Mouse (Mus musculus): ENCODE measurements around the gene Smg6. TPM values are rescaled to one million over a fixed set of nuclear protein-coding genes. Genes with fewer than 3 reads are reported as not detected.

The Smg6 gene
- polyA plus RNA-seq, 1 experiment from 2014 or later: 17.1 TPM

- 80% methylated on average over 5 of the region's 5 CpGs for WGBS
- H3K36me3 ChIP-seq (replicated peaks): 0 out of 2 replicates have a peak, but pooled peaks cover 2% of the 10 kb centered on the region
Observed at GRCm38 (mm10) chr11:75106614-75107013, 181.0 kb downstream of the Smg6 start.

GRCm38 (mm10) chr11:75108909-75109308 is 183.3 kb downstream of the Smg6 start:
- H3K36me3 ChIP-seq (replicated peaks): 0 out of 2 replicates have a peak, but pooled peaks cover 2% of the 10 kb centered on the region
- no peaks in the 10 kb centered on the region for H3K4me1 ChIP-seq
- H3K4me2 ChIP-seq: no peak overlapping the region
- no peak overlapping the region for H3K9ac ChIP-seq
- ATAC-seq (replicated peaks): no peak
- H3K27ac ChIP-seq: no peak overlapping the region
- no peaks in the 10 kb centered on the region for H3K27me3 ChIP-seq (replicated peaks)
- no peak overlapping the region for H3K4me3 ChIP-seq
- H3K9me3 ChIP-seq: no peaks in the 10 kb centered on the region

More at GRCm38 (mm10) chr11:75106614-75107013, 181.0 kb downstream of the Smg6 start:
- no peaks in the 10 kb centered on the region for H3K27me3 ChIP-seq (replicated peaks)
- H3K4me1 ChIP-seq: no peaks in the 10 kb centered on the region
- no peak for ATAC-seq (replicated peaks)
- H3K27ac ChIP-seq: no peak overlapping the region
- H3K4me2 ChIP-seq: no peak overlapping the region
- H3K9me3 ChIP-seq: no peaks in the 10 kb centered on the region
- H3K4me3 ChIP-seq: no peak overlapping the region
- no peak overlapping the region for H3K9ac ChIP-seq

GRCm38 (mm10) chr11:75116379-75116778 is 190.8 kb downstream of the Smg6 start:
- ATAC-seq (replicated peaks): no peak
- Histone ChIP-seq H3K27me3 (replicated peaks) (no peaks in the 10 kb centered on the region), H3K36me3 (replicated peaks) (no peaks in the 10 kb centered on the region), H3K27ac (no peak overlapping the region), H3K4me3 (no peak overlapping the region), H3K9me3 (no peaks in the 10 kb centered on the region), H3K4me2 (no peak overlapping the region), H3K9ac (no peak overlapping the region), H3K4me1 (no peaks in the 10 kb centered on the region)
- WGBS: 92% methylated on average over 6 of the region's 6 CpGs

- H3K9me3 ChIP-seq: no peaks in the 10 kb centered on the region
- H3K27ac ChIP-seq: no peak overlapping the region
- 91% methylated on average over 2 of the region's 2 CpGs for WGBS
- H3K27me3 ChIP-seq (replicated peaks): no peaks in the 10 kb centered on the region
- no peak overlapping the region for H3K4me3 ChIP-seq
- no peak for ATAC-seq (replicated peaks)
- no peak overlapping the region for H3K4me2 ChIP-seq
- H3K4me1 ChIP-seq: no peaks in the 10 kb centered on the region
- H3K9ac ChIP-seq: no peak overlapping the region
- no peaks in the 10 kb centered on the region for H3K36me3 ChIP-seq (replicated peaks)
Observed at GRCm38 (mm10) chr11:75118141-75118540, 192.5 kb downstream of the Smg6 start.

GRCm38 (mm10) chr11:75119298-75119697 is 193.7 kb downstream of the Smg6 start:
- Histone ChIP-seq H3K4me1 (no peaks in the 10 kb centered on the region), H3K9ac (no peak overlapping the region), H3K9me3 (no peaks in the 10 kb centered on the region), H3K4me3 (no peak overlapping the region), H3K36me3 (replicated peaks) (no peaks in the 10 kb centered on the region), H3K27me3 (replicated peaks) (no peaks in the 10 kb centered on the region), H3K27ac (no peak overlapping the region), H3K4me2 (no peak overlapping the region)
- WGBS: 94% methylated on average over 2 of the region's 2 CpGs
- no peak for ATAC-seq (replicated peaks)

- Histone ChIP-seq H3K4me1 (no peaks in the 10 kb centered on the region), H3K9me3 (no peaks in the 10 kb centered on the region), H3K4me3 (no peak overlapping the region), H3K27me3 (replicated peaks) (no peaks in the 10 kb centered on the region), H3K36me3 (replicated peaks) (no peaks in the 10 kb centered on the region), H3K27ac (no peak overlapping the region), H3K9ac (no peak overlapping the region), H3K4me2 (no peak overlapping the region)
- no peak for ATAC-seq (replicated peaks)
- WGBS: 83% methylated on average over 3 of the region's 3 CpGs
Observed at GRCm38 (mm10) chr11:75119841-75120240, 194.2 kb downstream of the Smg6 start.

- Histone ChIP-seq H3K27me3 (replicated peaks) (no peaks in the 10 kb centered on the region), H3K4me3 (no peak overlapping the region), H3K4me1 (no peaks in the 10 kb centered on the region), H3K27ac (no peak overlapping the region), H3K9ac (no peak overlapping the region), H3K9me3 (no peaks in the 10 kb centered on the region), H3K36me3 (replicated peaks) (no peaks in the 10 kb centered on the region), H3K4me2 (no peak overlapping the region)
- 81% methylated on average over 1 of the region's 1 CpGs for WGBS
- no peak for ATAC-seq (replicated peaks)
Observed at GRCm38 (mm10) chr11:75121348-75121747, 195.7 kb downstream of the Smg6 start.

GRCm38 (mm10) chr11:75124406-75124805 is 198.8 kb downstream of the Smg6 start:
- Histone ChIP-seq H3K4me3 (no peak overlapping the region), H3K4me1 (no peaks in the 10 kb centered on the region), H3K27me3 (replicated peaks) (no peaks in the 10 kb centered on the region), H3K9ac (no peak overlapping the region), H3K27ac (no peak overlapping the region), H3K4me2 (no peak overlapping the region), H3K36me3 (replicated peaks) (no peaks in the 10 kb centered on the region), H3K9me3 (no peaks in the 10 kb centered on the region)
- WGBS: 96% methylated on average over 2 of the region's 2 CpGs
- no peak for ATAC-seq (replicated peaks)

- no peaks in the 10 kb centered on the region for H3K27me3 ChIP-seq (replicated peaks)
- H3K36me3 ChIP-seq (replicated peaks): no peaks in the 10 kb centered on the region
- no peak overlapping the region for H3K4me3 ChIP-seq
- H3K9ac ChIP-seq: no peak overlapping the region
- H3K9me3 ChIP-seq: no peaks in the 10 kb centered on the region
- H3K27ac ChIP-seq: no peak overlapping the region
- H3K4me1 ChIP-seq: no peaks in the 10 kb centered on the region
- no peak overlapping the region for H3K4me2 ChIP-seq
- 94% methylated on average over 3 of the region's 3 CpGs for WGBS
- no peak for ATAC-seq (replicated peaks)
Observed at GRCm38 (mm10) chr11:75126384-75126783, 200.8 kb downstream of the Smg6 start.

GRCm38 (mm10) chr11:75129481-75129880 is 203.9 kb downstream of the Smg6 start:
- no peak overlapping the region for H3K4me2 ChIP-seq
- H3K4me3 ChIP-seq: no peak overlapping the region
- H3K4me1 ChIP-seq: peaks cover 5% of the 10 kb centered on the region
- no peak for ATAC-seq (replicated peaks)
- H3K9me3 ChIP-seq: no peaks in the 10 kb centered on the region
- no peaks in the 10 kb centered on the region for H3K27me3 ChIP-seq (replicated peaks)
- no peak overlapping the region for H3K9ac ChIP-seq
- WGBS: 95% methylated on average over 6 of the region's 6 CpGs
- no peak overlapping the region for H3K27ac ChIP-seq
- no peaks in the 10 kb centered on the region for H3K36me3 ChIP-seq (replicated peaks)

GRCm38 (mm10) chr11:75131300-75131699 is 205.7 kb downstream of the Smg6 start:
- no peak overlapping the region for H3K9ac ChIP-seq
- no peak for ATAC-seq (replicated peaks)

GRCm38 (mm10) chr11:75132278-75132677 is 206.7 kb downstream of the Smg6 start:
- H3K4me3 ChIP-seq: no peak overlapping the region
- no peak overlapping the region for H3K27ac ChIP-seq
- H3K4me1 ChIP-seq: peaks cover 8% of the 10 kb centered on the region
- H3K9ac ChIP-seq: no peak overlapping the region
- ATAC-seq (replicated peaks): no peak
- no peaks in the 10 kb centered on the region for H3K27me3 ChIP-seq (replicated peaks)
- H3K4me2 ChIP-seq: no peak overlapping the region
- H3K36me3 ChIP-seq (replicated peaks): no peaks in the 10 kb centered on the region
- WGBS: 71% methylated on average over 5 of the region's 5 CpGs
- H3K9me3 ChIP-seq: no peaks in the 10 kb centered on the region

More at GRCm38 (mm10) chr11:75131300-75131699, 205.7 kb downstream of the Smg6 start:
- Histone ChIP-seq H3K27me3 (replicated peaks) (no peaks in the 10 kb centered on the region), H3K4me2 (no peak overlapping the region), H3K27ac (no peak overlapping the region), H3K4me3 (no peak overlapping the region), H3K36me3 (replicated peaks) (no peaks in the 10 kb centered on the region), H3K9me3 (no peaks in the 10 kb centered on the region), H3K4me1 (peaks cover 8% of the 10 kb centered on the region)
- WGBS: 88% methylated on average over 4 of the region's 4 CpGs

GRCm38 (mm10) chr11:75133391-75133790 is 207.8 kb downstream of the Smg6 start:
- Histone ChIP-seq H3K27ac (peak overlapping the region; percentile 46; the same call in 1 of the 2 replicates), H3K9me3 (no peaks in the 10 kb centered on the region), H3K36me3 (replicated peaks) (no peaks in the 10 kb centered on the region), H3K4me2 (no peak overlapping the region), H3K9ac (no peak overlapping the region), H3K4me3 (no peak overlapping the region), H3K4me1 (peaks cover 8% of the 10 kb centered on the region), H3K27me3 (replicated peaks) (no peaks in the 10 kb centered on the region)
- no peak for ATAC-seq (replicated peaks)
- 93% methylated on average over 5 of the region's 5 CpGs for WGBS

All from midbrain, embryonic 15.5 days (tissue).